Mouse (Mus musculus) cerebellum, adult 8-10 months (tissue): Measurements from ENCODE around the gene Chaf1b.
A peak's percentile ranks its signal among the peaks of the same experiment; 100 is the strongest.

Experiments
- DNase-seq: peaks from one replicate; pipeline ENCODE4 v3.0.0; 2022

Gene Chaf1b

GRCm38 (mm10) chr16:93913881-93914576 is 30.3 kb downstream of the Chaf1b start:
- DNase-seq = no peak

- no peak for DNase-seq
These were observed 31.7 kb downstream of the Chaf1b start for GRCm38 (mm10) chr16:93915338-93915849.

GRCm38 (mm10) chr16:93917712-93918678 is 34.3 kb downstream of the Chaf1b start:
- DNase-seq = peak; percentile 67

GRCm38 (mm10) chr16:93918679-93919060 is 35.0 kb downstream of the Chaf1b start:
- no peak for DNase-seq

- DNase-seq = no peak
These were observed 35.5 kb downstream of the Chaf1b start for GRCm38 (mm10) chr16:93919189-93919588.

GRCm38 (mm10) chr16:93920673-93921072 is 37.0 kb downstream of the Chaf1b start:
- no peak for DNase-seq

GRCm38 (mm10) chr16:93922835-93923389 is 39.2 kb downstream of the Chaf1b start:
- DNase-seq = no peak

GRCm38 (mm10) chr16:93923788-93924187 is 40.1 kb downstream of the Chaf1b start:
- DNase-seq = no peak

- no peak for DNase-seq
These were observed 42.1 kb downstream of the Chaf1b start for GRCm38 (mm10) chr16:93925684-93926247.

- DNase-seq = no peak
These were observed 45.8 kb downstream of the Chaf1b start for GRCm38 (mm10) chr16:93929370-93930032.

GRCm38 (mm10) chr16:93932185-93933168 is 48.8 kb downstream of the Chaf1b start:
- no peak for DNase-seq

GRCm38 (mm10) chr16:93934588-93934987 is 50.9 kb downstream of the Chaf1b start:
- DNase-seq = no peak

- DNase-seq = no peak
These were observed 51.3 kb downstream of the Chaf1b start for GRCm38 (mm10) chr16:93935009-93935408.

- peak; percentile 52 for DNase-seq
These were observed 54.7 kb downstream of the Chaf1b start for GRCm38 (mm10) chr16:93938400-93938846.

- DNase-seq = no peak
These were observed 56.3 kb downstream of the Chaf1b start for GRCm38 (mm10) chr16:93939961-93940360.

- no peak for DNase-seq
These were observed 58.3 kb downstream of the Chaf1b start for GRCm38 (mm10) chr16:93941781-93942567.

- DNase-seq = no peak
These were observed 59.2 kb downstream of the Chaf1b start for GRCm38 (mm10) chr16:93942796-93943502.

- DNase-seq = no peak
These were observed 60.6 kb downstream of the Chaf1b start for GRCm38 (mm10) chr16:93944301-93944700.

- no peak for DNase-seq
These were observed 63.7 kb downstream of the Chaf1b start for GRCm38 (mm10) chr16:93947396-93947795.
